Mouse (Mus musculus): Measurements from ENCODE around the gene Paqr6.

Gene Paqr6

DNA sequence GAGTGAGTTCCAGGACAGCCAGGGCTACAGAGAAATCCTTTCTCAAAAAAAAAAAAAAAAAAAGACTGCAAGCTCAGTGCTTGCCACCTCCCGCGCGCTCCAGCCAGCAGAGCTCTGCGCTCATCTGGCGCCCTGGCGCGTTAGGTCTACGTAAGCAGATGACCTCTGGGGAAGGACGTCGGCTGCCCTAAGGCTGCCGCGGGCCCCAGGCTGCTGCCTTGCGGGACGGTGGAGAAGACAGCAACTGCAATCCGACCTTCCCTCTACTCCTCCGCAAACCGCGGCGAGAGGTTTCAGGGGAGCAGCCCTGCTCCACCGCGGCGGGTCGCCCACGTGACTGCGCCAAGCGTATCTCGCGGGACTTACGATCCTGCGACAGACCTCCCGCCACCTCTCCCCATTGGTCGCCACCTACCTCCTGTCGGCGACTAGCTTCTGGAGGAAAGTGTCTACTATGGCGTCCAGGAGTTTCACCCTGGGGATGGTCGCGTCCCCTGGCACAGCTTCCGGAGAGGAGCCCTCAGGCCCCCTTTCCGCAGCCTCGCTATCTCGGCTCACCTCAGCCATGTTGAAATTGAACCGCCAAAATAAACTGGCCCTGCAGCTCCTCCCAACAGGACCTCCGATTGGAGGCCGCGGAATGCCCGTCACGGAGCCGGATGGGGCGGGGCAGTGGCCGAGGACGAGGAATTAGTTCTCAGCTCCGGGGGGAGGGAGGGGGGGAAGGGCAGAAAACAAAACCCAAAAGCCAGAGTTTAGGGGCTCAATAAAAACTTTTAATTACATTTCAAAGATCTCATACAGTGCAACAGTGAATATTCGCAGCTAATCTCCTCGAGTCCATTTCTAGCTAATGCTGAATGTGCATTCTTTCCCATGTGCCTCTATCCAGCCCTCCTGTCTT lies 45.6 kb downstream of the Paqr6 start, which contains the start of gene Pmf1:
Pmf1 (minus strand) TSS at position 591 of the 904 bp plus-strand sequence.
- peak; percentile 93 to 94 for DNase-seq (ENCODE audit: low spot score in 2 of 2)

DNA sequence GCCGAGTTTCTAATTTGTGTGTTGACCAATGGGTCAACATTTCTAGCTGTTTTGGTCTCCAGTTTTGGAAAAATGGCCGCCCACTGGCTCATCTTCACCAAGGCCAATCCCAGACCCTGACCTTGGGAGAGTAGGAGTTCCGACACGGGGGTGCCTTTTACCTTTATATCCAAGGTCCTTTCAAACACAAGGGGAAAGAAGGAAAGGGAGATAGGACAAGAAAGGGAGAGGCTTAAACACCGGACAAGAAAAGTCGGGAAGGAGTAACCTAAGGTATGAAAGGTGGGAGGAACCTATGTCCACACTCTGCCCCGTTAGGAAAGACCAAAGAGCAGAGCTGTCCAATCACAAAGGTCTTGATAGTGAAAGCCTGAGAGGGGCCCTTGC lies 46.3 kb downstream of the Paqr6 start:
- DNase-seq (ENCODE audit: low spot score in 2 of 2) = peak in 1 of 2 experiments; percentile 21

DNA sequence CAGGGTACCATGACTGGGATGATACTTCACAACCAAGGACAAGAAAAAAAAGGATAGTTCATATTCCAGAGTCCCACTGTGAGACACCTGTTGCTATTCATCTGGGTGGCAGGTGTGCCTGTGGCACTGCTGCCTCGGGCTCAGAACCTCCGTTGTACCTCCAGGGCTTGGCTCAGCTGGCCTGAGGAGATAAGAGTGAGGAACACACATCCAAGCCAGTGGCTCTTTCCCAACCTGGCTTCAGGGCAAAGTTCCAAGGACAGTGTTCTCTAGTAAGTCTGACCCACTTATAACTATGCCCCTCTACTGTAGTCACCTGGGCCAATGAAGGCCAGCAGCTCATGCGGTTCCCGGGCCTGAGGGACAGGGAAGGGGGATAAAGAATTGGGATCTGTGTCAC lies 47.3 kb downstream of the Paqr6 start:
- DNase-seq (ENCODE audit: low spot score in 2 of 2) = no peak

DNA sequence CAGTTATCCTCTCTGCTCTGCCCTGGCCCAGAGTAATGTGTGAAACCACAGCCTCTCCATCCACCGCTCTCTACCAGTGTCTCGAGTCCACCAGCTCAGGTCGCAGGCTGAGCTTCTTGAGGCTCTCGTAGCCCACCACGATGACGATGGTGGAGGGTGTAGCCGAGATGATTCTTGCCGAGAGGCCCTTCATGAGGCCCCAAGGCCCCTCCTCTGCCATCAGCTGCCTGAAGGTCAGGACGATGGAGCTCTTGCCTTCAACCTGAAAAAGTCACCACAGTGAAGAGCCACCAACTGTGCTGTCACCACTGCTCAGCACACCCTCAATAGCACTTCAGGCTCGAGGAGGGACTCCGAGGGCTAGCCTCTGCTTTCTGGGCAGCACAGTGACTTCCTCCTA lies 48.3 kb downstream of the Paqr6 start:
- DNase-seq (ENCODE audit: low spot score in 2 of 2) = no peak

GRCm38 (mm10) chr3:88415668-88416067 lies 51.3 kb downstream of the Paqr6 start:
- DNase-seq (ENCODE audit: low spot score in 2 of 2) = no peak

DNA sequence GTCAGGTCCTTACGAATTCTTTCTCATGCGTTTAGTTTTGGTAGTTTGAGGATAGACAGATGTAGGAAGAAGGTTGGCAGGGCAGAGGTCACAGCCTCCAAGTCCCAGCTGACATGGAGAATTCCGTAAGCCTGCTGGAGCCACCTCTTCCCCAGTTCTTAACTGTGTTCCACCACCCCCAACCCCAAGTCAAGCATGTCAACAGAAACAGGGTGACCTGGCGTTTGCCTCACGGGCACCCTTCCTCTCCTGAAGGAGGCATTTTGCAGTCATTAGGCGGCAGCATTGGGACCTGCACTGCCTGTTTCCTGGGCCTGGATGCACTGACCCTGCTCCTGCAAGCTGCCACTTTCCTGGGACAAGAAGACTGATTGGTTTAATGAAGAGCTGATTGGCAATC lies 53.6 kb downstream of the Paqr6 start:
- no peak for DNase-seq (ENCODE audit: low spot score in 2 of 2)
